In the genomic region with DNA sequence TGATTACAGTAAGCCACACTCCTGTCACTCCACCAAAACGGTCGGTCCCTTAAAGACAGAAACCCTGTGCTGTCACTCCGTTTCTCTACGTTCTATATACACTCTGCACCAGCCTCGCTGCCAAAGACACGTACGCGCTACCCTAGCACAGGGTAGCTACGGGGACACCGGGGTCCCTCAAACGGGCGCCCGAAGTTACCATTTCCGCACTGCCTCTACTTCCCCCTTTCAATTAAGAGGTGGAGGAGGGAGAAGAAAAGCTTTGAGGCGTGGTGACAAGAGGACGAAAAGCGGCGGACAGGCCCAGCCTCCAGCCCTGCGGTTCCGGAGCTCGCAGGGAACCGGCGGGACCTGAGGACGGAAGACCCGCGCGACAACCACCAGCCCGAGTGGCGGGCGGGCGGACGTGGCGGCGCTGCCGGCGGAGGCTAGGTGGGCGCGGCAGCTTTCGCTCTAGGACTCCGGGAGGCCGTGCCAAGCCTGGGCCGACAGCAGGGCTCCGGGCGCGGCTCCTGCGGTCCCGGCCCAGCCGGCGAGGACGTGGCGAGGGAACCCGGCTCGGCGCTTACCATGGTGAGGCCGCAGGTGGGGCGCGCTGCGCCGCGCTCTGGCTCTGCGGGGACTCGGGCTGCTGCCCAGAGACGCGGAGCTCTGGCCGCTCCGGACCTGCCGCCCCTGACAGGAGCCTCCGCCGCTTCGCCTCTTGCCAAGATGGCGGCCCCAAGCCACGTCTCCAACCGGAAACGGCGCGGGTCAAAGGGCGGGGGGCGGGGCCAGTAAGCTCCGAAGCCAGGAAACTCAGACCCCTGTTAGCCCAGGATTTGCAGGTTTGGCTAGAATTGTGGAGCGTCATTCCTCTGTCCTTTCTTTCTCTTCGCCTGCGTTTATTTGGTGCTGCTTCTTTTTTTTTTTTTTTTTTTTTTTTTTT, we compare ENCODE assay signal across 7 mouse cellular contexts. TPM values are rescaled to one million over a fixed set of nuclear protein-coding genes. Genes with fewer than 3 reads are reported as not detected.
DNase-seq lines count a peak whose midpoint lies in the region; ATAC-seq and TF ChIP-seq lines count a peak whose summit lies in the region.

A gene (minus strand): TSS at position 745 of the 928 bp plus-strand sequence.
A gene (plus strand): TSS at position 808 of the 928 bp plus-strand sequence.

- H3K4me2 ChIP-seq in intestine, postnatal 0 days (replicated peaks; ENCODE audit: low read depth), result peak within 1 kb of the TSS; percentile 68
- H3K4me2 ChIP-seq in midbrain, embryonic 12.5 days (replicated peaks), result peak within 1 kb of the TSS; percentile 92

- no peaks in the 10 kb centered on the region for H3K9me3 ChIP-seq in intestine, postnatal 0 days (ENCODE audit: control insufficient read depth)
- no peaks in the 10 kb centered on the region for H3K9me3 ChIP-seq in midbrain, embryonic 12.5 days

- no peaks in the 10 kb centered on the region for H3K27me3 ChIP-seq in intestine, postnatal 0 days (replicated peaks; ENCODE audit: control insufficient read depth, insufficient read depth, low read length)
- no peaks in the 10 kb centered on the region for H3K27me3 ChIP-seq in midbrain, embryonic 12.5 days
- no peaks in the 10 kb centered on the region for H3K27me3 ChIP-seq in small intestine, adult 2 months (ENCODE audit: control insufficient read depth, insufficient read depth, low read length)

- H3K36me3 ChIP-seq in intestine, postnatal 0 days (ENCODE audit: control insufficient read depth, insufficient read depth), result no peaks in the 10 kb centered on the region
- H3K36me3 ChIP-seq in midbrain, embryonic 12.5 days, result no peaks in the 10 kb centered on the region
- no peaks in the 10 kb centered on the region for H3K36me3 ChIP-seq in small intestine, adult 2 months (ENCODE audit: control insufficient read depth, insufficient read depth, low read length)

- intact Hi-C loops in left cerebral cortex, postnatal 4 days (cut with DNase I), result no loop called here

- H3K4me3 ChIP-seq in intestine, postnatal 0 days (ENCODE audit: low read depth, low read length), result peak within 1 kb of the TSS; percentile 94
- peak within 1 kb of the TSS; percentile 100 for H3K4me3 ChIP-seq in midbrain, embryonic 12.5 days
- peak within 1 kb of the TSS; percentile 94 for H3K4me3 ChIP-seq in small intestine, adult 2 months (ENCODE audit: low read depth, low read length)

- WGBS in intestine, postnatal 0 days, result under 1% methylated on average over 82 of the region's 82 CpGs
- under 1% methylated on average over 82 of the region's 82 CpGs for WGBS in midbrain, embryonic 12.5 days
- under 1% methylated on average over 82 of the region's 82 CpGs for WGBS in small intestine, adult 2 months

- 0 out of 2 replicates have a peak, but pooled peaks cover 7% of the 10 kb centered on the region for H3K4me1 ChIP-seq in intestine, postnatal 0 days (replicated peaks; ENCODE audit: control insufficient read depth, insufficient read depth, low read length)
- peaks cover 19% of the 10 kb centered on the region for H3K4me1 ChIP-seq in midbrain, embryonic 12.5 days
- H3K4me1 ChIP-seq in small intestine, adult 2 months (ENCODE audit: control insufficient read depth, insufficient read depth, insufficient read length, low read length), result peaks cover 5% of the 10 kb centered on the region; the same call in 1 of the 2 replicates

- ATAC-seq in intestine, postnatal 0 days, result peak; percentile 85
- ATAC-seq in midbrain, embryonic 12.5 days (ENCODE audit: low FRiP score, low read depth), result peak; percentile 93

- no peak for TF ChIP-seq CTCF in intestine, postnatal 0 days (IDR thresholded peaks at IDR 0.05; ENCODE audit: low read depth)
- TF ChIP-seq CTCF in small intestine, adult 2 months (IDR thresholded peaks at IDR 0.05; ENCODE audit: extremely low read depth, insufficient read length, insufficient replicate concordance, low read depth, low read length), result no peak

- peak; percentile 69 for DNase-seq in adrenal gland, adult 8-10 months
- peak; percentile 90 for DNase-seq in embryo, embryonic 9.5 days (ENCODE audit: extremely low spot score)
- no peak for DNase-seq in gonadal fat pad, adult 2 months (ENCODE audit: low read depth)
- peak; percentile 88 for DNase-seq in left cerebral cortex, postnatal 4 days

- H3K27ac ChIP-seq in intestine, postnatal 0 days (ENCODE audit: low read depth, low read length), result peak within 1 kb of the TSS; percentile 98
- peak within 1 kb of the TSS; percentile 95 for H3K27ac ChIP-seq in midbrain, embryonic 12.5 days (replicated peaks)
- H3K27ac ChIP-seq in small intestine, adult 2 months (ENCODE audit: insufficient read depth, low read depth, low read length), result peak within 1 kb of the TSS; percentile 90

- peak; percentile 78 for TF ChIP-seq POLR2A in small intestine, adult 2 months (IDR thresholded peaks at IDR 0.05; ENCODE audit: low read depth, low read length)

- peak within 1 kb of the TSS; percentile 99 for H3K9ac ChIP-seq in intestine, postnatal 0 days (ENCODE audit: low read depth, low read length)
- H3K9ac ChIP-seq in midbrain, embryonic 12.5 days (replicated peaks), result peak within 1 kb of the TSS; percentile 96

RNA-seq across cellular contexts. Expression of the first gene that starts in this region (rescaled TPM):
- total RNA-seq in adrenal gland, adult 8-10 months (2022), result 100 to 1,000 TPM; 172 to 185 (median 176) TPM
- 60.6 and 60.8 TPM in 2 replicates for polyA plus RNA-seq in gonadal fat pad, adult 2 months (2012; rRNA removed)
- 113 and 121 TPM in 2 replicates for polyA plus RNA-seq in intestine, postnatal 0 days (2015; fragmentation: Nextera tagmentation; extraction: Ambion mirVana)
- total RNA-seq in left cerebral cortex, postnatal 4 days (2021), result 100 to 1,000 TPM; 116 to 122 TPM
- 175 and 179 TPM in 2 replicates for polyA plus RNA-seq in midbrain, embryonic 12.5 days (2016; fragmentation: Nextera tagmentation; extraction: Ambion mirVana)
- polyA plus RNA-seq in small intestine, adult 2 months (2012; rRNA removed), result 19.3 and 47.9 TPM in 2 replicates

RNA-seq across cellular contexts. Expression of the second gene that starts in this region (rescaled TPM):
- total RNA-seq in adrenal gland, adult 8-10 months (2022), result 100 to 1,000 TPM in 2 of 4 experiments, 10 to 100 TPM in 2; 77.7 to 116 (median 99.6) TPM
- polyA plus RNA-seq in gonadal fat pad, adult 2 months (2012; rRNA removed), result 55.0 and 67.3 TPM in 2 replicates
- polyA plus RNA-seq in intestine, postnatal 0 days (2015; fragmentation: Nextera tagmentation; extraction: Ambion mirVana), result 52.8 and 56.9 TPM in 2 replicates
- 100 to 1,000 TPM; 111 to 114 TPM for total RNA-seq in left cerebral cortex, postnatal 4 days (2021)
- 156 TPM in 2 replicates for polyA plus RNA-seq in midbrain, embryonic 12.5 days (2016; fragmentation: Nextera tagmentation; extraction: Ambion mirVana)
- polyA plus RNA-seq in small intestine, adult 2 months (2012; rRNA removed), result 13.4 and 26.2 TPM in 2 replicates
